Mouse (Mus musculus) left cerebral cortex, adult 9 months (tissue): ENCODE measurements around the gene Cdc42ep4.

Experiments
- DNase-seq, 2 experiments: peaks; one replicate each; pipeline ENCODE4 v3.0.0; 2022; ENCODE audit warnings: low spot score in 2 of 2

Cdc42ep4 gene

GRCm38 (mm10) chr11:113683627-113683956 lies 68.1 kb downstream of the Cdc42ep4 start:
- no peak for DNase-seq

DNA sequence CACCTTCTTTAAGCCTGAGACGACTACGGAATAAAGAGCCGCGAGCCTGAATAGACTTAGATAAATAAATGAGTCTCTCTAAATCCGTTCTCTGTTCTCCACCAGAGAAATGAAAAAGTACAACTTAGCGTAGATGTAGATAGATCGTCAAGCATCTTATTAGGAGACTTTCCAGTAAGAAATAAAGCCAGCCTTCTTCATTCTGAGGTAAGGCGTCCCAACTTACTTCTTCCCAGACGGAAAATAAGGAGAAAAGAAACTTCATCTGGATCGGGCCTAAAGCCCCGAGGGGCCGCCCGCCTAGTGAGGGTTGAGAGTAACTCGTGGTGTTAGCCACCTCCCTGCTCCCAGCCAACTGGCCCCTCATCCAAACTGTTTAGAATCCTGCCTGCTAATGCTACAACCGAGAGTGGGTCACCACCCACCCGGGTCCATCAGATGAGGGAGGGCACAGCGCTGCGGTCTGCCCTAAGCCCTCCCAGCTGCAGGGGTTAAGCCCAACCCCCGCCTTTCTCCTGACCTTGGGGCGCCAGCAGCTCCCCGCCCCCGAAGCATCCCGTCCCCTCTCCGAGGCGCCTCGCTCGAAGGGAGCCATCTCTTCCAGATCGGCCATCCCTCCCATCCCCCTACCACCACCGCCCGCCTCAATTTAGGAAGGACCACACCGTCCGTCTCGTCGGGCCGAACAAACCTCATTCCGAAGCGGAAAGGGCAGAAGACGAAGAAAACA lies 68.6 kb downstream of the Cdc42ep4 start:
- no peak for DNase-seq

DNA sequence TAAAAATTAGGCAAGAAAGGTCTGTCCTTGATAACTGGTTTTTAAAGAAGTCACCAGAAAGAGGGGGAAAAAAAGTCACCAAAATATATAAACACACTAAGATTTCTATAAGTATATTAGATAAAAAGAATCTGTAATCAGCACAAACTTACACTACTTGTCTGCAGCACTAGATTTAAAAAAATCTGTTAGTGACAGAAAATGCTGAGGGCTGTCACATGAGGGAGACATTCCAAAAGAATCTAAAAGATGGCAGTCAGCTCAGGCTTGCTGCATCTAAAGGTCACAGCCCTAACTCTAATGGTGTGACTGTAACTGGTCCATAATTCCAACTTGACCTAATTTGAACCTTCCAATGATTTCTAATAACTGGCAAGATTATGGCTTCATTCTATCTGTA lies 69.7 kb downstream of the Cdc42ep4 start:
- DNase-seq, result no peak

GRCm38 (mm10) chr11:113680954-113681353 lies 70.7 kb downstream of the Cdc42ep4 start:
- DNase-seq, result no peak

DNA sequence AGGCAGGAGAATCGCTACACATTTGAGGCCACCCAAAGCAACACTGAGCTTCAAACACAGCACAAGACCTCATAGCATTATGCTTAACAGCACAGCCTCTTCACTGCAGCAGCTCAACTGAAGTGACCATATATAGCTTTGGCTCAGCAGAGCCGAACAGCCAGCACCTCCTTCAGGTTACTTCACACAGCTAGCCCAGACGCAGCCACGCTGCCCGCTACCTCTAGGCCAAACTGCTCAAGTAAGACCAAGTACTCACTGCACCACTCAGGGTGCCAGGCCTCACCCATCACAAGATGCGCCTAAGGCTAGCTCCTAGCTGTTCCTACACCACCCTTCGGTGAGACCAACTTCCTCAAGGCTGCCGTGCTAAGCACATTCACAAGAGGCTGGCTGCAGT lies 73.3 kb downstream of the Cdc42ep4 start:
- no peak for DNase-seq

DNA sequence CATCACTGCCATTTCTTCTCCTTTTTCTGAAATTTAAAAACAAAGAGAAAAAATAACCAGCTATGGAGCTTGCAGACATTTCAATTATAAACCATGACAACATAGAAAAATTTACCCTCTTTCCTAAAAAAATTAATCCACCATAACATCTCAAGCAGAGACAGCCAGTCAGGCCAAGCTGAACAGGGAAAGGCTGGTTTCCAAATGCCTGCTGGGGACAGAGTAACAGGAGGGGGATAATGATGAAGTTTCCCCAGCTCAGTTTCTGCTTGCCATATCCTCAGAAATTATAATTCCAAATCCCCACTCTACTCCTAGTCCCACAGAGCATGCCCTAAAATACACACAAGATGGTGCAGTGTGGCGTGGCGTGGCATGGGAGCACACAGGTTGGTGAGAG lies 74.3 kb downstream of the Cdc42ep4 start:
- no peak for DNase-seq
